Mouse (Mus musculus) heart, embryonic 13.5 days (tissue): ENCODE results near the gene Arf3. TPM values are rescaled to one million over a fixed set of nuclear protein-coding genes. Genes with fewer than 3 reads are reported as not detected.

Source experiments
- ATAC-seq: fragments of 200-750 bp; cut with Nextera tagmentation; 2 replicates; pipeline ENCODE4 v1.8.0; 2017; ENCODE audit warnings: moderate TSS enrichment; ENCODE audit not compliant: insufficient number of reproducible peaks, low FRiP score, low TSS enrichment; ENCODE audit errors: extremely low read depth
- H3K27ac ChIP-seq: fragments of 300-500 bp; sonication (generic); replicated peaks from 2 replicates; pipeline ENCODE4 v1.5.1; 2015; ENCODE audit warnings: moderate library complexity, mild to moderate bottlenecking, inconsistent platforms
- H3K27me3 ChIP-seq: fragments of 300-500 bp; sonication (generic); replicated peaks from 2 replicates; pipeline ENCODE4 v1.6.1; 2015; ENCODE audit warnings: mild to moderate bottlenecking, inconsistent platforms
- H3K36me3 ChIP-seq: fragments of 300-500 bp; sonication (generic); 2 replicates; pipeline ENCODE4 v1.6.1; 2015; ENCODE audit warnings: mild to moderate bottlenecking, inconsistent platforms
- H3K4me1 ChIP-seq: fragments of 300-500 bp; sonication (generic); 2 replicates; pipeline ENCODE4 v1.6.1; 2015; ENCODE audit warnings: inconsistent platforms
- H3K4me2 ChIP-seq: fragments of 300-500 bp; sonication (generic); 2 replicates; pipeline ENCODE4 v1.6.1; 2015; ENCODE audit warnings: inconsistent platforms, mild to moderate bottlenecking, moderate library complexity
- H3K4me3 ChIP-seq: fragments of 300-500 bp; sonication (generic); 2 replicates; pipeline ENCODE4 v1.5.1; 2015; ENCODE audit warnings: moderate library complexity, mild to moderate bottlenecking, inconsistent platforms
- H3K9ac ChIP-seq: fragments of 300-500 bp; sonication (generic); 2 replicates; pipeline ENCODE4 v1.6.1; 2015; ENCODE audit warnings: inconsistent platforms, mild to moderate bottlenecking, moderate library complexity
- H3K9me3 ChIP-seq: fragments of 300-500 bp; sonication (generic); 2 replicates; pipeline ENCODE4 v1.6.1; 2016; ENCODE audit warnings: inconsistent platforms
- WGBS: fragments of 180-500 bp; shearing (Covaris S2); methylation state at CpG from one replicate; pipeline ENCODE4 v1.1.7; 2015; ENCODE audit warnings: mixed read lengths; 5-methylcytosine and 5-hydroxymethylcytosine counted together
- polyA plus RNA-seq: library from polyadenylated mRNA; unstranded; fragments of >200 nt; fragmentation: Nextera tagmentation; extraction: Ambion mirVana; gene quantifications from 2 replicates; pipeline ENCODE4 v1.2.1, GENCODE M21; 2015

The Arf3 gene
- polyA plus RNA-seq, 1 experiment from 2014 or later, result 31.2 TPM

GRCm38 (mm10) chr15:98802926-98803325 lies 39.9 kb upstream of the Arf3 start:
- no peaks in the 10 kb centered on the region for H3K9me3 ChIP-seq
- peaks cover 47% of the 10 kb centered on the region for H3K4me1 ChIP-seq
- no peaks in the 10 kb centered on the region for H3K36me3 ChIP-seq
- ATAC-seq, result no peak
- no peak overlapping the region for H3K27ac ChIP-seq
- H3K9ac ChIP-seq, result no peak overlapping the region
- peaks cover 100% of the 10 kb centered on the region for H3K27me3 ChIP-seq
- no peak overlapping the region for H3K4me3 ChIP-seq
- peak overlapping the region; percentile 64; the same call in 1 of the 2 replicates for H3K4me2 ChIP-seq
- WGBS, result 5% methylated on average over 8 of the region's 8 CpGs

- H3K4me2 ChIP-seq, result no peak overlapping the region
- ATAC-seq, result no peak
- H3K27me3 ChIP-seq, result peaks cover 100% of the 10 kb centered on the region
- H3K9me3 ChIP-seq, result no peaks in the 10 kb centered on the region
- no peak overlapping the region for H3K4me3 ChIP-seq
- no peaks in the 10 kb centered on the region for H3K36me3 ChIP-seq
- 13% methylated on average over 12 of the region's 12 CpGs for WGBS
- no peak overlapping the region for H3K27ac ChIP-seq
- H3K9ac ChIP-seq, result no peak overlapping the region
- peaks cover 33% of the 10 kb centered on the region for H3K4me1 ChIP-seq
Observed at GRCm38 (mm10) chr15:98799396-98799795, 36.4 kb upstream of the Arf3 start.

- H3K9me3 ChIP-seq, result no peaks in the 10 kb centered on the region
- no peak overlapping the region for H3K4me2 ChIP-seq
- 43% methylated on average over 3 of the region's 3 CpGs for WGBS
- peaks cover 29% of the 10 kb centered on the region for H3K4me1 ChIP-seq
- H3K9ac ChIP-seq, result no peak overlapping the region
- no peaks in the 10 kb centered on the region for H3K36me3 ChIP-seq
- no peak overlapping the region for H3K4me3 ChIP-seq
- H3K27me3 ChIP-seq, result peaks cover 100% of the 10 kb centered on the region
- H3K27ac ChIP-seq, result no peak overlapping the region
- no peak for ATAC-seq
Observed at GRCm38 (mm10) chr15:98798903-98799302, 35.9 kb upstream of the Arf3 start.

GRCm38 (mm10) chr15:98797835-98798492 lies 35.0 kb upstream of the Arf3 start:
- Histone ChIP-seq H3K4me3 (no peak overlapping the region), H3K4me1 (peaks cover 25% of the 10 kb centered on the region), H3K9me3 (no peaks in the 10 kb centered on the region), H3K4me2 (peak overlapping the region; percentile 21; the same call in 1 of the 2 replicates), H3K27me3 (peaks cover 100% of the 10 kb centered on the region), H3K9ac (no peak overlapping the region), H3K36me3 (no peaks in the 10 kb centered on the region), H3K27ac (no peak overlapping the region)
- WGBS, result 6% methylated on average over 28 of the region's 28 CpGs
- no peak for ATAC-seq

GRCm38 (mm10) chr15:98796803-98797595 lies 34.0 kb upstream of the Arf3 start:
- 10% methylated on average over 13 of the region's 13 CpGs for WGBS
- no peak overlapping the region for H3K27ac ChIP-seq
- no peaks in the 10 kb centered on the region for H3K9me3 ChIP-seq
- H3K36me3 ChIP-seq, result no peaks in the 10 kb centered on the region
- H3K9ac ChIP-seq, result peak overlapping the region; percentile 28; the same call in 1 of the 2 replicates
- peaks cover 100% of the 10 kb centered on the region for H3K27me3 ChIP-seq
- H3K4me1 ChIP-seq, result peaks cover 33% of the 10 kb centered on the region
- ATAC-seq, result peak; percentile 9; the same call in 1 of the 2 replicates
- peak overlapping the region; percentile 41 for H3K4me2 ChIP-seq
- H3K4me3 ChIP-seq, result peak overlapping the region; percentile 10; the same call in 1 of the 2 replicates

GRCm38 (mm10) chr15:98793141-98793698 lies 30.2 kb upstream of the Arf3 start:
- peak overlapping the region; percentile 34; the same call in 1 of the 2 replicates for H3K4me3 ChIP-seq
- H3K4me1 ChIP-seq, result peaks cover 56% of the 10 kb centered on the region
- H3K27me3 ChIP-seq, result peaks cover 100% of the 10 kb centered on the region
- WGBS, result 4% methylated on average over 13 of the region's 13 CpGs
- no peaks in the 10 kb centered on the region for H3K36me3 ChIP-seq
- peak overlapping the region; percentile 52; the same call in 1 of the 2 replicates for H3K4me2 ChIP-seq
- H3K27ac ChIP-seq, result no peak overlapping the region
- no peaks in the 10 kb centered on the region for H3K9me3 ChIP-seq
- no peak for ATAC-seq
- no peak overlapping the region for H3K9ac ChIP-seq

- peaks cover 49% of the 10 kb centered on the region for H3K4me1 ChIP-seq
- peak overlapping the region; percentile 52 for H3K4me2 ChIP-seq
- no peak overlapping the region for H3K27ac ChIP-seq
- 1% methylated on average over 75 of the region's 75 CpGs for WGBS
- peaks cover 100% of the 10 kb centered on the region for H3K27me3 ChIP-seq
- H3K9me3 ChIP-seq, result no peaks in the 10 kb centered on the region
- H3K4me3 ChIP-seq, result peak overlapping the region; percentile 34
- H3K36me3 ChIP-seq, result no peaks in the 10 kb centered on the region
- ATAC-seq, result no peak
- 0 out of 2 replicates have a peak overlapping the region, but pooled peaks have one; percentile 5 for H3K9ac ChIP-seq
Observed at GRCm38 (mm10) chr15:98792233-98793020, 29.4 kb upstream of the Arf3 start.

- ATAC-seq, result no peak
- H3K27me3 ChIP-seq, result peaks cover 99% of the 10 kb centered on the region
Observed at GRCm38 (mm10) chr15:98791771-98792170, 28.8 kb upstream of the Arf3 start.

GRCm38 (mm10) chr15:98791221-98791620 lies 28.2 kb upstream of the Arf3 start:
- Histone ChIP-seq H3K9me3 (no peaks in the 10 kb centered on the region), H3K27ac (no peak overlapping the region), H3K9ac (0 out of 2 replicates have a peak overlapping the region, but pooled peaks have one; percentile 21), H3K4me2 (peak overlapping the region; percentile 63), H3K36me3 (no peaks in the 10 kb centered on the region), H3K27me3 (peaks cover 99% of the 10 kb centered on the region), H3K4me1 (peaks cover 39% of the 10 kb centered on the region), H3K4me3 (peak overlapping the region; percentile 42)
- no peak for ATAC-seq
- WGBS, result under 1% methylated on average over 12 of the region's 12 CpGs

More at GRCm38 (mm10) chr15:98791771-98792170, 28.8 kb upstream of the Arf3 start:
- Histone ChIP-seq H3K36me3 (no peaks in the 10 kb centered on the region), H3K4me1 (peaks cover 45% of the 10 kb centered on the region), H3K4me2 (peak overlapping the region; percentile 63), H3K9me3 (no peaks in the 10 kb centered on the region), H3K27ac (no peak overlapping the region), H3K9ac (no peak overlapping the region), H3K4me3 (peak overlapping the region; percentile 42)
- WGBS, result 1% methylated on average over 23 of the region's 23 CpGs

- Histone ChIP-seq H3K4me1 (peaks cover 39% of the 10 kb centered on the region), H3K4me2 (peak overlapping the region; percentile 63), H3K9me3 (0 out of 2 replicates have a peak, but pooled peaks cover 2% of the 10 kb centered on the region), H3K36me3 (no peaks in the 10 kb centered on the region), H3K27ac (no peak overlapping the region), H3K9ac (0 out of 2 replicates have a peak overlapping the region, but pooled peaks have one; percentile 21), H3K4me3 (peak overlapping the region; percentile 42), H3K27me3 (peaks cover 97% of the 10 kb centered on the region)
- under 1% methylated on average over 23 of the region's 23 CpGs for WGBS
- ATAC-seq, result no peak
Observed at GRCm38 (mm10) chr15:98790761-98791160, 27.7 kb upstream of the Arf3 start.
